Mouse (Mus musculus) adrenal gland, adult 2 months (tissue): ENCODE results near the gene Usp6nl. TPM values are rescaled to one million over a fixed set of nuclear protein-coding genes. Genes with fewer than 3 reads are reported as not detected.

ENCODE experiments used
- DNase-seq: peaks from one replicate; pipeline ENCODE4 v3.0.0; 2021
- polyA plus RNA-seq: library from polyadenylated mRNA; depleted of rRNA; stranded (reverse); fragments of >200 nt; gene quantifications from 2 replicates; pipeline ENCODE4 v1.2.3, GENCODE M21; 2012
- total RNA-seq, 2 experiments: library from RNA; stranded (reverse); gene quantifications; 2 replicates each; pipeline ENCODE4 v1.2.3; 2021

Gene Usp6nl
- total and polyA plus RNA-seq, 3 experiments = 5.9 to 42.0 (median 35.9) TPM

GRCm38 (mm10) chr2:6367497-6367896 lies 45.0 kb downstream of the Usp6nl start:
- no peak for DNase-seq

- DNase-seq = no peak
These were observed 51.7 kb downstream of the Usp6nl start for GRCm38 (mm10) chr2:6374216-6374615.

GRCm38 (mm10) chr2:6376071-6376470 lies 53.6 kb downstream of the Usp6nl start:
- no peak for DNase-seq

GRCm38 (mm10) chr2:6376941-6377340 lies 54.5 kb downstream of the Usp6nl start:
- DNase-seq = no peak

- DNase-seq = peak; percentile 47
These were observed 56.2 kb downstream of the Usp6nl start for GRCm38 (mm10) chr2:6378590-6379205.

GRCm38 (mm10) chr2:6379731-6380212 lies 57.3 kb downstream of the Usp6nl start:
- no peak for DNase-seq

GRCm38 (mm10) chr2:6380401-6380800 lies 57.9 kb downstream of the Usp6nl start:
- no peak for DNase-seq

- DNase-seq = no peak
These were observed 62.1 kb downstream of the Usp6nl start for GRCm38 (mm10) chr2:6384407-6385146.

GRCm38 (mm10) chr2:6389162-6389561 lies 66.7 kb downstream of the Usp6nl start:
- no peak for DNase-seq

GRCm38 (mm10) chr2:6391261-6391660 lies 68.8 kb downstream of the Usp6nl start:
- DNase-seq = no peak

GRCm38 (mm10) chr2:6391940-6392339 lies 69.5 kb downstream of the Usp6nl start:
- DNase-seq = no peak

- no peak for DNase-seq
These were observed 73.6 kb downstream of the Usp6nl start for GRCm38 (mm10) chr2:6395851-6396625.

- DNase-seq = no peak
These were observed 74.2 kb downstream of the Usp6nl start for GRCm38 (mm10) chr2:6396626-6397146.

- no peak for DNase-seq
These were observed 74.7 kb downstream of the Usp6nl start for GRCm38 (mm10) chr2:6397166-6397565.

- no peak for DNase-seq
These were observed 76.4 kb downstream of the Usp6nl start for GRCm38 (mm10) chr2:6398826-6399225.

GRCm38 (mm10) chr2:6401039-6401438 lies 78.6 kb downstream of the Usp6nl start:
- DNase-seq = no peak

- no peak for DNase-seq
These were observed 80.9 kb downstream of the Usp6nl start for GRCm38 (mm10) chr2:6403375-6403774.

- no peak for DNase-seq
These were observed 81.5 kb downstream of the Usp6nl start for GRCm38 (mm10) chr2:6403991-6404390.

- DNase-seq = no peak
These were observed 82.2 kb downstream of the Usp6nl start for GRCm38 (mm10) chr2:6404627-6405026.

- DNase-seq = peak; percentile 84
These were observed 82.9 kb downstream of the Usp6nl start for GRCm38 (mm10) chr2:6405059-6406033.

- no peak for DNase-seq
These were observed 85.2 kb downstream of the Usp6nl start for GRCm38 (mm10) chr2:6407711-6408110.
